Mouse (Mus musculus) stomach, adult 2 months (tissue): Measurements from ENCODE around the gene Teddm3. TPM values are rescaled to one million over a fixed set of nuclear protein-coding genes. Genes with fewer than 3 reads are reported as not detected.

Source experiments
- polyA plus RNA-seq: library from polyadenylated mRNA; depleted of rRNA; stranded (reverse); fragments of >200 nt; gene quantifications from 2 replicates; pipeline ENCODE4 v1.2.3, GENCODE M21; 2012; rRNA removed

Teddm3 gene
- 95.4 and 113 TPM in 2 replicates for polyA plus RNA-seq

GRCm38 (mm10) chr16:21153900-21154299, at the start of gene Teddm3:
Gene Teddm3 (minus strand): TSS chr16:21154000.

Other genes starting within 250 kb of the Teddm3 start
- 20.3 and 31.9 TPM in 2 replicates for gene Ephb3, start 50.8 kb upstream of the Teddm3 start, polyA plus RNA-seq